In genomic region chr17:8720961-8721360, GRCm38 (mm10) we compare ENCODE assay signal across 11 mouse cellular contexts.
"Had no signal": no experiment of that assay in that cellular context is flagged by ENCODE, and none has a peak within 500 bp of the region (broad histone marks: within the 10 kb centered on the region; RNA-seq: fewer than 3 reads in every experiment).

No protein-coding gene starts in this region.

- H3K27me3 ChIP-seq: kidney, embryonic 15.5 days; midbrain, embryonic 13.5 days; neural tube, embryonic 13.5 days had no signal

- DNase-seq: kidney, adult 18-20 months; kidney, postnatal 14 days; left cerebral cortex, postnatal 4 days; lung, adult 18-20 months; right cerebral cortex, adult 18-20 months; right cerebral cortex, postnatal 25 days; thymus, postnatal 4 days had no signal

- H3K9ac ChIP-seq: kidney, embryonic 15.5 days; liver, embryonic 14.5 days; midbrain, embryonic 13.5 days; neural tube, embryonic 13.5 days had no signal

- H3K4me1 ChIP-seq: kidney, embryonic 15.5 days had no signal

- H3K27ac ChIP-seq: kidney, embryonic 15.5 days; liver, embryonic 14.5 days; midbrain, embryonic 13.5 days; neural tube, embryonic 13.5 days had no signal

- ATAC-seq: midbrain, embryonic 13.5 days had no signal

- H3K36me3 ChIP-seq: kidney, embryonic 15.5 days; midbrain, embryonic 13.5 days; neural tube, embryonic 13.5 days had no signal

- H3K4me3 ChIP-seq: kidney, embryonic 15.5 days; midbrain, embryonic 13.5 days; neural tube, embryonic 13.5 days had no signal

- H3K9me3 ChIP-seq: kidney, embryonic 15.5 days; midbrain, embryonic 13.5 days; neural tube, embryonic 13.5 days had no signal

- H3K4me2 ChIP-seq: kidney, embryonic 15.5 days; midbrain, embryonic 13.5 days; neural tube, embryonic 13.5 days had no signal
